Mouse (Mus musculus) CH12.LX (cell line): Measurements from ENCODE around the gene Olfr1489. TPM values are rescaled to one million over a fixed set of nuclear protein-coding genes. Genes with fewer than 3 reads are reported as not detected.

ENCODE experiments used
- DNase-seq: peaks from one replicate; pipeline ENCODE4 v3.0.0-alpha.2; 2013; ENCODE audit errors: extremely low read depth
- H3K27ac ChIP-seq: 2 replicates; pipeline ENCODE4 v1.5.1; 2012; ENCODE audit warnings: low read depth, mild to moderate bottlenecking, control low read depth, moderate library complexity; ENCODE audit not compliant: insufficient read depth
- H3K27me3 ChIP-seq: replicated peaks from 2 replicates; pipeline ENCODE3; 2012; ENCODE audit warnings: inconsistent platforms
- H3K36me3 ChIP-seq, 2 experiments: replicated peaks in 1 of 2; 2 replicates each; pipeline versions ENCODE3 to v1.6.1; 2012; ENCODE audit warnings: inconsistent platforms in 1 of 2, low read length in 1 of 2, mild to moderate bottlenecking in 1 of 2, mixed read lengths in 1 of 2, moderate library complexity in 1 of 2; ENCODE audit not compliant: control insufficient read depth in 1 of 2, insufficient read depth in 1 of 2
- H3K4me1 ChIP-seq, 2 experiments: 2 replicates each; pipeline ENCODE4 v1.6.1; 2012; ENCODE audit warnings: inconsistent platforms in 1 of 2, moderate library complexity in 1 of 2; ENCODE audit not compliant: insufficient read depth in 2 of 2, control insufficient read depth in 1 of 2
- H3K4me2 ChIP-seq: 2 replicates; pipeline ENCODE4 v1.6.1; 2012; ENCODE audit warnings: low read depth, mild to moderate bottlenecking, control low read depth; ENCODE audit not compliant: poor library complexity, insufficient read depth, severe bottlenecking
- H3K4me3 ChIP-seq, 3 experiments: fragments of 150-350 bp in 1 of 3; sonication (generic) in 1 of 3; replicated peaks in 1 of 3; 2 replicates each; pipeline versions ENCODE3 to v1.5.1; 2011 to 2012; ENCODE audit warnings: low read depth in 2 of 3, low read length in 2 of 3, mild to moderate bottlenecking in 2 of 3, moderate library complexity in 2 of 3, control low read depth in 1 of 3, improper control_type of control experiment in 1 of 3, inconsistent platforms in 1 of 3, mixed read lengths in 1 of 3; ENCODE audit not compliant: poor library complexity in 1 of 3
- H3K79me2 ChIP-seq: replicated peaks from 2 replicates; pipeline ENCODE4 v1.6.1; 2012; ENCODE audit warnings: mild to moderate bottlenecking, moderate library complexity; ENCODE audit not compliant: control insufficient read depth, poor library complexity, insufficient read depth, severe bottlenecking; ENCODE audit errors: extremely low read depth
- H3K9ac ChIP-seq: 2 replicates; pipeline ENCODE4 v1.6.1; 2012; ENCODE audit warnings: low read depth, mild to moderate bottlenecking, control low read depth, moderate library complexity; ENCODE audit not compliant: insufficient read depth
- H3K9me3 ChIP-seq: replicated peaks from 2 replicates; pipeline ENCODE3; 2012; ENCODE audit warnings: low read length, inconsistent platforms, mixed read lengths
- CHD2 ChIP-seq: IDR thresholded peaks from 2 replicates; pipeline ENCODE4 v1.6.1; 2011; ENCODE audit warnings: low read length, improper control_type of control experiment
- JUN ChIP-seq: IDR thresholded peaks from 2 replicates; pipeline ENCODE4 v1.6.1; 2011; ENCODE audit warnings: low read depth, mild to moderate bottlenecking, low read length, improper control_type of control experiment, moderate library complexity; ENCODE audit not compliant: insufficient read depth
- MEF2A ChIP-seq: IDR thresholded peaks from 2 replicates; pipeline ENCODE4 v1.6.1; 2014; ENCODE audit warnings: low read depth, mild to moderate bottlenecking, inconsistent platforms, low read length, improper control_type of control experiment, borderline replicate concordance
- USF1 ChIP-seq: IDR thresholded peaks from 2 replicates; pipeline ENCODE4 v1.6.1; 2014; ENCODE audit warnings: low read depth, mild to moderate bottlenecking, inconsistent platforms, low read length, improper control_type of control experiment
- dilution Hi-C: fragments of 300-500 bp; cut with MboI; formaldehyde crosslinking; loops from 2 replicates; pipeline ENCODE4 v1.14.3; 2020; ENCODE audit warnings: low sequenced_read_pairs; ENCODE audit not compliant: extremely low pct_unique_long_range_greater_than_20kb, extremely low pct_ligation_motif_present
- in situ Hi-C: fragments of 300-500 bp; cut with MboI; formaldehyde crosslinking; loops from 3 replicates; pipeline ENCODE4 v1.14.3; 2019; ENCODE audit warnings: low sequenced_read_pairs, low pct_ligation_motif_present, low pct_unique_long_range_greater_than_20kb, mixed read lengths
- polyA plus RNA-seq: library from polyadenylated mRNA; unstranded; fragments of >175 nt; gene quantifications from 2 replicates; pipeline ENCODE4 v1.2.1, GENCODE M21; 2012; ENCODE audit warnings: low read depth; ENCODE audit not compliant: insufficient read length
- total RNA-seq, 2 experiments: library from RNA; depleted of rRNA; stranded (reverse); fragments of 300-350 nt in 1 of 2; fragments of >200 nt in 1 of 2; gene quantifications; 2 replicates each; pipeline ENCODE4 v1.2.3; 2012 to 2014

Gene Olfr1489
- total and polyA plus RNA-seq, 3 experiments, result not detected

DNA sequence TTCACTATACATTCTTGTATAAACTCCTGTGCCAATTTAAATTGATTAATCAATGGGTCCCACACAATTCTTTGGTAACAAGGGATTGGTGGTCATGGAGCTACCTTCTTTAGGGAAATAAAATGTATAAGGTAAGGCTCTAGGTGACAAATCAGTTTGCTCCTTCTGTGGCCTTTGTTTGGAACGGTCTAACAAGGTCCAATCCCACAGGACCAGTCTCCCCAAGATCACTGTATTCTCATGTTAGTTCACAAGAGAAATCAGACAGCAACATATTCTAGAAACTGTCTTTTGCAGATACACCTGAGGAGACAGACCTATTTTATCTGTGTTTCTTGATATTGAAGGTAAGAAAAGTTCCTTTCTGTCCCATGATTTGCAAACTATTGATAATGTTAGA lies 19.4 kb downstream of the Olfr1489 start, which contains the start of gene Olfr1490:
Gene Olfr1490 (plus strand): TSS at position 301 of the 400 bp plus-strand sequence.
- no peak within 1 kb of the TSS for H3K9ac ChIP-seq
- no peak for TF ChIP-seq MEF2A
- TF ChIP-seq JUN, result no peak
- TF ChIP-seq USF1, result no peak
- no peak for TF ChIP-seq CHD2
- no peaks in the 10 kb centered on the region for H3K79me2 ChIP-seq
- no peaks in the 10 kb centered on the region for H3K27me3 ChIP-seq
- no peak within 1 kb of the TSS for H3K4me2 ChIP-seq
- peaks cover 0 to 5% of the 10 kb centered on the region in 2 experiments; a peak in 1 of 4 replicates for H3K4me1 ChIP-seq
- no peak for DNase-seq
- H3K4me3 ChIP-seq, result no peak within 1 kb of the TSS
- no peak within 1 kb of the TSS for H3K27ac ChIP-seq
- in situ Hi-C loops (no loop called here), dilution Hi-C loops (no loop called here)
- H3K9me3 ChIP-seq, result no peaks in the 10 kb centered on the region
- H3K36me3 ChIP-seq, result no peaks in the 10 kb centered on the region

Other genes with a start within 250 kb of the Olfr1489 start
- not detected in 2 replicates for gene Olfr1469, start 223.8 kb upstream of the Olfr1489 start, total RNA-seq (2012; rRNA removed)
- gene Olfr1469, start 223.8 kb upstream of the Olfr1489 start, total RNA-seq (2014; rRNA removed), result not detected in 2 replicates
- not detected in 2 replicates for gene Olfr1469, start 223.8 kb upstream of the Olfr1489 start, polyA plus RNA-seq
- not detected in 2 replicates for gene Olfr1471, start 188.2 kb upstream of the Olfr1489 start, total RNA-seq (2012; rRNA removed)
- gene Olfr1471, start 188.2 kb upstream of the Olfr1489 start, total RNA-seq (2014; rRNA removed), result not detected in 2 replicates
- gene Olfr1471, start 188.2 kb upstream of the Olfr1489 start, polyA plus RNA-seq, result not detected in 2 replicates
- gene Olfr1472, start 175.5 kb upstream of the Olfr1489 start, total RNA-seq (2012; rRNA removed), result not detected in 2 replicates
- not detected in 2 replicates for gene Olfr1472, start 175.5 kb upstream of the Olfr1489 start, total RNA-seq (2014; rRNA removed)
- gene Olfr1472, start 175.5 kb upstream of the Olfr1489 start, polyA plus RNA-seq, result not detected in 2 replicates
- not detected in 2 replicates for gene Olfr1474, start 162.1 kb upstream of the Olfr1489 start, total RNA-seq (2012; rRNA removed)
- not detected in 2 replicates for gene Olfr1474, start 162.1 kb upstream of the Olfr1489 start, total RNA-seq (2014; rRNA removed)
- not detected in 2 replicates for gene Olfr1474, start 162.1 kb upstream of the Olfr1489 start, polyA plus RNA-seq
- gene Olfr1475, start 151.4 kb upstream of the Olfr1489 start, total RNA-seq (2012; rRNA removed), result not detected in 2 replicates
- not detected in 2 replicates for gene Olfr1475, start 151.4 kb upstream of the Olfr1489 start, total RNA-seq (2014; rRNA removed)
- not detected in 2 replicates for gene Olfr1475, start 151.4 kb upstream of the Olfr1489 start, polyA plus RNA-seq
- gene Olfr1477, start 131.1 kb upstream of the Olfr1489 start, total RNA-seq (2012; rRNA removed), result not detected in 2 replicates
- not detected in 2 replicates for gene Olfr1477, start 131.1 kb upstream of the Olfr1489 start, total RNA-seq (2014; rRNA removed)
- gene Olfr1477, start 131.1 kb upstream of the Olfr1489 start, polyA plus RNA-seq, result not detected in 2 replicates
- not detected in 2 replicates for gene Olfr1480, start 103.7 kb upstream of the Olfr1489 start, total RNA-seq (2012; rRNA removed)
- gene Olfr1480, start 103.7 kb upstream of the Olfr1489 start, total RNA-seq (2014; rRNA removed), result not detected in 2 replicates
- not detected in 2 replicates for gene Olfr1480, start 103.7 kb upstream of the Olfr1489 start, polyA plus RNA-seq
- gene Olfr1484, start 48.1 kb upstream of the Olfr1489 start, total RNA-seq (2012; rRNA removed), result not detected in 2 replicates
- not detected in 2 replicates for gene Olfr1484, start 48.1 kb upstream of the Olfr1489 start, total RNA-seq (2014; rRNA removed)
- not detected in 2 replicates for gene Olfr1484, start 48.1 kb upstream of the Olfr1489 start, polyA plus RNA-seq
- gene Olfr1487, start 14.2 kb upstream of the Olfr1489 start, total RNA-seq (2012; rRNA removed), result not detected in 2 replicates
- gene Olfr1487, start 14.2 kb upstream of the Olfr1489 start, total RNA-seq (2014; rRNA removed), result not detected in 2 replicates
- gene Olfr1487, start 14.2 kb upstream of the Olfr1489 start, polyA plus RNA-seq, result not detected in 2 replicates
- gene Olfr1490, start 19.5 kb downstream of the Olfr1489 start, total RNA-seq (2012; rRNA removed), result not detected in 2 replicates
- not detected in 2 replicates for gene Olfr1490, start 19.5 kb downstream of the Olfr1489 start, total RNA-seq (2014; rRNA removed)
- not detected in 2 replicates for gene Olfr1490, start 19.5 kb downstream of the Olfr1489 start, polyA plus RNA-seq
- not detected in 2 replicates for gene Olfr1491, start 65.6 kb downstream of the Olfr1489 start, total RNA-seq (2012; rRNA removed)
- gene Olfr1491, start 65.6 kb downstream of the Olfr1489 start, total RNA-seq (2014; rRNA removed), result not detected in 2 replicates
- gene Olfr1491, start 65.6 kb downstream of the Olfr1489 start, polyA plus RNA-seq, result not detected in 2 replicates
- not detected in 2 replicates for gene Olfr1493-ps1, start 91.7 kb downstream of the Olfr1489 start, total RNA-seq (2012; rRNA removed)
- gene Olfr1493-ps1, start 91.7 kb downstream of the Olfr1489 start, total RNA-seq (2014; rRNA removed), result not detected in 2 replicates
- gene Olfr1493-ps1, start 91.7 kb downstream of the Olfr1489 start, polyA plus RNA-seq, result not detected in 2 replicates
- not detected in 2 replicates for gene Olfr1494, start 108.1 kb downstream of the Olfr1489 start, total RNA-seq (2012; rRNA removed)
- not detected in 2 replicates for gene Olfr1494, start 108.1 kb downstream of the Olfr1489 start, total RNA-seq (2014; rRNA removed)
- gene Olfr1494, start 108.1 kb downstream of the Olfr1489 start, polyA plus RNA-seq, result not detected in 2 replicates
- gene Olfr1495, start 133.0 kb downstream of the Olfr1489 start, total RNA-seq (2012; rRNA removed), result not detected in 2 replicates
- gene Olfr1495, start 133.0 kb downstream of the Olfr1489 start, total RNA-seq (2014; rRNA removed), result not detected in 2 replicates
- gene Olfr1495, start 133.0 kb downstream of the Olfr1489 start, polyA plus RNA-seq, result not detected in 2 replicates
- gene Olfr1496, start 146.3 kb downstream of the Olfr1489 start, total RNA-seq (2012; rRNA removed), result not detected in 2 replicates
- gene Olfr1496, start 146.3 kb downstream of the Olfr1489 start, total RNA-seq (2014; rRNA removed), result not detected in 2 replicates
- gene Olfr1496, start 146.3 kb downstream of the Olfr1489 start, polyA plus RNA-seq, result not detected in 2 replicates
- gene Olfr1497, start 166.6 kb downstream of the Olfr1489 start, total RNA-seq (2012; rRNA removed), result not detected in 2 replicates
- not detected in 2 replicates for gene Olfr1497, start 166.6 kb downstream of the Olfr1489 start, total RNA-seq (2014; rRNA removed)
- not detected in 2 replicates for gene Olfr1497, start 166.6 kb downstream of the Olfr1489 start, polyA plus RNA-seq
- not detected in 2 replicates for gene Olfr1499, start 187.8 kb downstream of the Olfr1489 start, total RNA-seq (2012; rRNA removed)
- gene Olfr1499, start 187.8 kb downstream of the Olfr1489 start, total RNA-seq (2014; rRNA removed), result not detected in 2 replicates
- not detected in 2 replicates for gene Olfr1499, start 187.8 kb downstream of the Olfr1489 start, polyA plus RNA-seq
- not detected in 2 replicates for gene Olfr1500, start 198.9 kb downstream of the Olfr1489 start, total RNA-seq (2012; rRNA removed)
- gene Olfr1500, start 198.9 kb downstream of the Olfr1489 start, total RNA-seq (2014; rRNA removed), result not detected in 2 replicates
- gene Olfr1500, start 198.9 kb downstream of the Olfr1489 start, polyA plus RNA-seq, result not detected in 2 replicates
- not detected in 2 replicates for gene Olfr1501, start 219.1 kb downstream of the Olfr1489 start, total RNA-seq (2012; rRNA removed)
- gene Olfr1501, start 219.1 kb downstream of the Olfr1489 start, total RNA-seq (2014; rRNA removed), result not detected in 2 replicates
- gene Olfr1501, start 219.1 kb downstream of the Olfr1489 start, polyA plus RNA-seq, result not detected in 2 replicates
- gene Olfr1502, start 230.2 kb downstream of the Olfr1489 start, total RNA-seq (2012; rRNA removed), result not detected in 2 replicates
- gene Olfr1502, start 230.2 kb downstream of the Olfr1489 start, total RNA-seq (2014; rRNA removed), result not detected in 2 replicates
- not detected in 2 replicates for gene Olfr1502, start 230.2 kb downstream of the Olfr1489 start, polyA plus RNA-seq